Mouse (Mus musculus) MEL (cell line): ENCODE measurements around the gene Gas7. TPM values are rescaled to one million over a fixed set of nuclear protein-coding genes. Genes with fewer than 3 reads are reported as not detected.

ENCODE experiments used
- DNase-seq: peaks from one replicate; pipeline ENCODE4 v3.0.0; 2011; ENCODE audit warnings: low read depth, low spot score
- H3K27ac ChIP-seq: 2 replicates; pipeline ENCODE4 v1.5.1; 2012; ENCODE audit warnings: low read depth, mild to moderate bottlenecking, control low read depth, low read length, moderate library complexity; ENCODE audit not compliant: control insufficient read depth
- H3K27me3 ChIP-seq, 2 experiments: fragments of 150-350 bp in 1 of 2; sonication (generic) in 1 of 2; 2 replicates each; pipeline ENCODE4 v1.6.1; 2012; ENCODE audit warnings: low read length in 2 of 2, mild to moderate bottlenecking in 2 of 2, improper control_type of control experiment in 1 of 2, moderate library complexity in 1 of 2; ENCODE audit not compliant: insufficient read depth in 2 of 2, control insufficient read depth in 1 of 2
- H3K36me3 ChIP-seq, 2 experiments: 2 replicates each; pipeline ENCODE4 v1.6.1; 2012 to 2014; ENCODE audit warnings: low read length in 2 of 2, improper control_type of control experiment in 1 of 2, inconsistent platforms in 1 of 2, mild to moderate bottlenecking in 1 of 2; ENCODE audit not compliant: insufficient read depth in 2 of 2, control insufficient read depth in 1 of 2
- H3K4me1 ChIP-seq, 2 experiments: fragments of 150-350 bp in 1 of 2; sonication (generic) in 1 of 2; 2 replicates each; pipeline ENCODE4 v1.6.1; 2012; ENCODE audit warnings: low read length in 2 of 2, improper control_type of control experiment in 1 of 2, mild to moderate bottlenecking in 1 of 2; ENCODE audit not compliant: insufficient read depth in 2 of 2, control insufficient read depth in 1 of 2
- H3K4me3 ChIP-seq, 2 experiments: fragments of 150-350 bp in 1 of 2; sonication (generic) in 1 of 2; 2 replicates each; pipeline ENCODE4 v1.5.1; 2012; ENCODE audit warnings: low read depth in 2 of 2, low read length in 2 of 2, mild to moderate bottlenecking in 2 of 2, moderate library complexity in 2 of 2, control low read depth in 1 of 2, improper control_type of control experiment in 1 of 2; ENCODE audit not compliant: control insufficient read depth in 1 of 2, insufficient read depth in 1 of 2
- H3K79me2 ChIP-seq: 2 replicates; pipeline ENCODE4 v1.6.1; 2012; ENCODE audit warnings: mild to moderate bottlenecking, low read length, moderate library complexity; ENCODE audit not compliant: control insufficient read depth, poor library complexity, insufficient read depth
- H3K9ac ChIP-seq: 2 replicates; pipeline ENCODE4 v1.6.1; 2012; ENCODE audit warnings: low read depth, mild to moderate bottlenecking, control low read depth, low read length, moderate library complexity; ENCODE audit not compliant: control insufficient read depth, poor library complexity, severe bottlenecking
- H3K9me3 ChIP-seq: fragments of 150-350 bp; sonication (generic); replicated peaks from 2 replicates; pipeline ENCODE4 v1.6.1; 2012; ENCODE audit warnings: mild to moderate bottlenecking, low read length, improper control_type of control experiment, moderate library complexity; ENCODE audit not compliant: insufficient read depth
- BHLHE40 ChIP-seq: IDR thresholded peaks from 2 replicates; pipeline ENCODE4 v1.6.1; 2012; ENCODE audit warnings: low read depth, mild to moderate bottlenecking, inconsistent platforms, low read length, improper control_type of control experiment, borderline replicate concordance
- CHD1 ChIP-seq: IDR thresholded peaks from 2 replicates; pipeline ENCODE4 v1.6.1; 2012; ENCODE audit warnings: low read depth, mild to moderate bottlenecking, inconsistent platforms, low read length, improper control_type of control experiment
- E2F4 ChIP-seq: IDR thresholded peaks from 2 replicates; pipeline ENCODE4 v1.6.1; 2011; ENCODE audit warnings: low read depth, low read length, improper control_type of control experiment, borderline replicate concordance
- ELF1 ChIP-seq: IDR thresholded peaks from 2 replicates; pipeline ENCODE4 v1.6.1; 2014; ENCODE audit warnings: low read depth, mild to moderate bottlenecking, inconsistent platforms, low read length, improper control_type of control experiment, moderate library complexity
- EP300 ChIP-seq, 2 experiments: IDR thresholded peaks; 2 replicates each; pipeline ENCODE4 v1.6.1; 2011; ENCODE audit warnings: improper control_type of control experiment in 2 of 2, low read length in 2 of 2, low read depth in 1 of 2, mild to moderate bottlenecking in 1 of 2
- ETS1 ChIP-seq: IDR thresholded peaks from 2 replicates; pipeline ENCODE4 v1.6.1; 2012; ENCODE audit warnings: low read depth, mild to moderate bottlenecking, inconsistent platforms, low read length, improper control_type of control experiment, moderate library complexity
- HCFC1 ChIP-seq: IDR thresholded peaks from 2 replicates; pipeline ENCODE4 v1.6.1; 2012; ENCODE audit warnings: low read depth, mild to moderate bottlenecking, inconsistent platforms, low read length, improper control_type of control experiment, moderate library complexity
- MAFK ChIP-seq: IDR thresholded peaks from 2 replicates; pipeline ENCODE4 v1.6.1; 2011; ENCODE audit warnings: low read depth, mild to moderate bottlenecking, low read length, improper control_type of control experiment, borderline replicate concordance
- MAX ChIP-seq: IDR thresholded peaks from 2 replicates; pipeline ENCODE4 v1.6.1; 2011; ENCODE audit warnings: low read length, improper control_type of control experiment
- MEF2A ChIP-seq: IDR thresholded peaks from 2 replicates; pipeline ENCODE4 v1.6.1; 2014; ENCODE audit warnings: low read depth, mild to moderate bottlenecking, inconsistent platforms, low read length, improper control_type of control experiment; ENCODE audit not compliant: poor library complexity, insufficient replicate concordance, severe bottlenecking; ENCODE audit errors: extremely low read depth
- MXI1 ChIP-seq: IDR thresholded peaks from 2 replicates; pipeline ENCODE4 v1.6.1; 2011; ENCODE audit warnings: mild to moderate bottlenecking, low read depth, low read length, improper control_type of control experiment
- MYB ChIP-seq: IDR thresholded peaks from 2 replicates; pipeline ENCODE4 v1.6.1; 2011; ENCODE audit warnings: mild to moderate bottlenecking, low read depth, low read length, improper control_type of control experiment
- MYC ChIP-seq: IDR thresholded peaks from 2 replicates; pipeline ENCODE4 v1.6.1; 2011; ENCODE audit warnings: low read depth, mild to moderate bottlenecking, low read length, improper control_type of control experiment, moderate library complexity
- NRF1 ChIP-seq: IDR thresholded peaks from 2 replicates; pipeline ENCODE4 v1.6.1; 2014; ENCODE audit warnings: low read depth, mild to moderate bottlenecking, inconsistent platforms, low read length, improper control_type of control experiment, moderate library complexity; ENCODE audit not compliant: poor library complexity, insufficient read depth, severe bottlenecking
- POLR2A ChIP-seq, 2 experiments: IDR thresholded peaks; 2 replicates each; pipeline ENCODE4 v1.6.1; 2011 to 2012; ENCODE audit warnings: low read length in 2 of 2, mild to moderate bottlenecking in 2 of 2, control low read depth in 1 of 2, improper control_type of control experiment in 1 of 2, low read depth in 1 of 2, moderate library complexity in 1 of 2; ENCODE audit not compliant: control insufficient read depth in 1 of 2, insufficient read depth in 1 of 2, poor library complexity in 1 of 2
- POLR2AphosphoS5 ChIP-seq: IDR thresholded peaks from 2 replicates; pipeline ENCODE4 v1.6.1; 2012; ENCODE audit warnings: low read depth, borderline replicate concordance, mild to moderate bottlenecking, inconsistent platforms, low read length, moderate library complexity, mixed read lengths
- SIN3A ChIP-seq: IDR thresholded peaks from 2 replicates; pipeline ENCODE4 v1.6.1; 2012; ENCODE audit warnings: low read length, improper control_type of control experiment, inconsistent platforms
- TBP ChIP-seq: IDR thresholded peaks from 2 replicates; pipeline ENCODE4 v1.8.0; 2011; ENCODE audit warnings: low read depth, low read length, improper control_type of control experiment
- UBTF ChIP-seq: IDR thresholded peaks from 2 replicates; pipeline ENCODE4 v1.6.1; 2012; ENCODE audit warnings: low read depth, mild to moderate bottlenecking, inconsistent platforms, low read length, improper control_type of control experiment, moderate library complexity, borderline replicate concordance; ENCODE audit not compliant: insufficient read depth
- USF2 ChIP-seq, 2 experiments: IDR thresholded peaks; 2 replicates each; pipeline ENCODE4 v1.6.1; 2011 to 2012; ENCODE audit warnings: improper control_type of control experiment in 2 of 2, low read length in 2 of 2, borderline replicate concordance in 1 of 2, inconsistent platforms in 1 of 2, low read depth in 1 of 2, mild to moderate bottlenecking in 1 of 2; ENCODE audit not compliant: insufficient read depth in 1 of 2
- ZKSCAN1 ChIP-seq: IDR thresholded peaks from 2 replicates; pipeline ENCODE4 v1.6.1; 2012; ENCODE audit warnings: low read depth, mild to moderate bottlenecking, inconsistent platforms, low read length, improper control_type of control experiment, moderate library complexity
- ZNF384 ChIP-seq: IDR thresholded peaks from 2 replicates; pipeline ENCODE4 v1.6.1; 2012; ENCODE audit warnings: low read depth, mild to moderate bottlenecking, inconsistent platforms, low read length, improper control_type of control experiment
- polyA plus RNA-seq, 2 experiments: library from polyadenylated mRNA; stranded (reverse) in 1 of 2; unstranded in 1 of 2; fragments of >175 nt in 1 of 2; fragments of >200 nt in 1 of 2; gene quantifications; 2 replicates each; pipeline versions ENCODE4 v1.2.1 to v1.2.4; 2012; ENCODE audit warnings: low replicate concordance in 2 of 2, low read depth in 1 of 2; ENCODE audit not compliant: insufficient read length in 2 of 2, insufficient read depth in 1 of 2, missing spikeins in 1 of 2
- total RNA-seq: library from RNA; depleted of rRNA; stranded (reverse); fragments of 300-350 nt; gene quantifications from 2 replicates; pipeline ENCODE4 v1.2.3, GENCODE M21; 2012

The Gas7 gene
- total and polyA plus RNA-seq, 3 experiments = 0.04 TPM; not detected in 2

GRCm38 (mm10) chr11:67723231-67724013 is 268.2 kb downstream of the Gas7 start:
- H3K36me3 ChIP-seq = no peaks in the 10 kb centered on the region
- no peak overlapping the region for H3K9ac ChIP-seq
- H3K4me1 ChIP-seq = no peaks in the 10 kb centered on the region
- H3K9me3 ChIP-seq = no peaks in the 10 kb centered on the region
- no peak for TF ChIP-seq ETS1
- no peak for TF ChIP-seq SIN3A
- no peak for TF ChIP-seq E2F4
- TF ChIP-seq TBP = no peak
- TF ChIP-seq MYC = no peak
- TF ChIP-seq BHLHE40 = no peak
- no peak for TF ChIP-seq POLR2AphosphoS5
- TF ChIP-seq POLR2A (IDR thresholded peaks at IDR 0.05; ENCODE audit: control insufficient read depth in 1 of 2, insufficient read depth in 1 of 2, low read depth in 1 of 2, low read length in 2 of 2, poor library complexity in 1 of 2) = no peak
- TF ChIP-seq CHD1 = no peak
- no peak for TF ChIP-seq USF2 (IDR thresholded peaks at IDR 0.05; ENCODE audit: borderline replicate concordance in 1 of 2, insufficient read depth in 1 of 2, low read depth in 1 of 2, low read length in 2 of 2)
- TF ChIP-seq ZKSCAN1 = no peak
- TF ChIP-seq MXI1 = no peak
- TF ChIP-seq NRF1 = no peak
- no peak for TF ChIP-seq EP300 (IDR thresholded peaks at IDR 0.05; ENCODE audit: low read depth in 1 of 2, low read length in 2 of 2)
- no peak for TF ChIP-seq HCFC1
- no peak for TF ChIP-seq MAX
- TF ChIP-seq UBTF = no peak
- no peak overlapping the region for H3K4me3 ChIP-seq
- no peak overlapping the region for H3K27ac ChIP-seq
- H3K27me3 ChIP-seq = no peaks in the 10 kb centered on the region
- no peak for DNase-seq
- H3K79me2 ChIP-seq = no peaks in the 10 kb centered on the region

GRCm38 (mm10) chr11:67727095-67727494 is 271.9 kb downstream of the Gas7 start:
- Histone ChIP-seq H3K9me3 (no peaks in the 10 kb centered on the region), H3K4me1 (no peaks in the 10 kb centered on the region)
- TF ChIP-seq ZNF384 (no peak), MYB (no peak), MAFK (no peak), SIN3A (no peak), ELF1 (no peak), MEF2A (no peak), ZKSCAN1 (no peak)

More at GRCm38 (mm10) chr11:67727095-67727494, 271.9 kb downstream of the Gas7 start:
- H3K4me3 ChIP-seq = no peak overlapping the region
- no peaks in the 10 kb centered on the region for H3K27me3 ChIP-seq
- no peaks in the 10 kb centered on the region for H3K36me3 ChIP-seq
- H3K9ac ChIP-seq = no peak overlapping the region
- no peak for DNase-seq
- H3K27ac ChIP-seq = no peak overlapping the region
- no peaks in the 10 kb centered on the region for H3K79me2 ChIP-seq
